Mouse (Mus musculus) heart, embryonic 16.5 days (tissue): Measurements from ENCODE around the gene Krt18. TPM values are rescaled to one million over a fixed set of nuclear protein-coding genes. Genes with fewer than 3 reads are reported as not detected.
"Not testable (repeated sequence)": the region's sequence is repeated elsewhere in the genome, so short reads cannot be mapped to it uniquely, and the experiment has no call there.

Source experiments
- ATAC-seq: fragments of 200-750 bp; cut with Nextera tagmentation; replicated peaks from 2 replicates; pipeline ENCODE4 v1.8.0; 2017; ENCODE audit warnings: moderate number of reproducible peaks; ENCODE audit not compliant: insufficient read depth, low FRiP score; ENCODE audit errors: extremely low read depth
- H3K27ac ChIP-seq: fragments of 300-500 bp; sonication (generic); 2 replicates; pipeline ENCODE4 v1.5.1; 2014; ENCODE audit warnings: mild to moderate bottlenecking, low read length, control low read depth, moderate library complexity
- H3K27me3 ChIP-seq: fragments of 300-500 bp; sonication (generic); 2 replicates; pipeline ENCODE4 v1.6.1; 2014; ENCODE audit warnings: low read length, mixed read lengths; ENCODE audit not compliant: control insufficient read depth, insufficient read depth
- H3K36me3 ChIP-seq: fragments of 300-500 bp; sonication (generic); 2 replicates; pipeline ENCODE4 v1.6.1; 2014; ENCODE audit not compliant: control insufficient read depth, insufficient read depth
- H3K4me1 ChIP-seq: fragments of 300-500 bp; sonication (generic); 2 replicates; pipeline ENCODE4 v1.6.1; 2014; ENCODE audit warnings: low read length, mixed read lengths; ENCODE audit not compliant: control insufficient read depth, insufficient read depth
- H3K4me2 ChIP-seq: fragments of 300-500 bp; sonication (generic); 2 replicates; pipeline ENCODE4 v1.6.1; 2014; ENCODE audit warnings: low read depth, mild to moderate bottlenecking, control low read depth, low read length
- H3K4me3 ChIP-seq: fragments of 300-500 bp; sonication (generic); 2 replicates; pipeline ENCODE4 v1.5.1; 2014; ENCODE audit warnings: mild to moderate bottlenecking, control low read depth, low read length
- H3K9ac ChIP-seq: fragments of 300-500 bp; sonication (generic); 2 replicates; pipeline ENCODE4 v1.6.1; 2014; ENCODE audit warnings: low read length, control low read depth
- H3K9me3 ChIP-seq: fragments of 300-500 bp; sonication (generic); replicated peaks from 2 replicates; pipeline ENCODE4 v1.6.1; 2016; ENCODE audit warnings: low read length; ENCODE audit not compliant: control insufficient read depth
- WGBS: fragments of 180-500 bp; shearing (Covaris S2); extraction: QIAGEN DNeasy Blood & Tissue Kit; methylation state at CpG from one replicate; pipeline ENCODE4 v1.1.7; 2014; 5-methylcytosine and 5-hydroxymethylcytosine counted together
- polyA plus RNA-seq: library from polyadenylated mRNA; unstranded; fragments of >200 nt; fragmentation: Nextera tagmentation; extraction: Ambion mirVana; gene quantifications from 2 replicates; pipeline ENCODE4 v1.2.1, GENCODE M21; 2015

Gene Krt18
- polyA plus RNA-seq, 1 experiment from 2014 or later: 215 TPM

GRCm38 (mm10) chr15:101995484-101996236 lies 32.3 kb upstream of the Krt18 start:
- no peak overlapping the region for H3K9ac ChIP-seq
- H3K9me3 ChIP-seq: 0 out of 2 replicates have a peak, but pooled peaks cover 5% of the 10 kb centered on the region
- no peak overlapping the region for H3K4me3 ChIP-seq
- no peaks in the 10 kb centered on the region for H3K27me3 ChIP-seq
- no peak for ATAC-seq
- H3K36me3 ChIP-seq: no peaks in the 10 kb centered on the region
- no peaks in the 10 kb centered on the region for H3K4me1 ChIP-seq
- H3K4me2 ChIP-seq: no peak overlapping the region
- H3K27ac ChIP-seq: no peak overlapping the region
- 82% methylated on average over 4 of the region's 4 CpGs for WGBS

GRCm38 (mm10) chr15:101996450-101997078 lies 31.4 kb upstream of the Krt18 start:
- WGBS: 78% methylated on average over 11 of the region's 11 CpGs
- not testable (repeated sequence) for ATAC-seq, H3K36me3 ChIP-seq, H3K4me3 ChIP-seq, H3K4me2 ChIP-seq, H3K9ac ChIP-seq, H3K4me1 ChIP-seq, H3K27ac ChIP-seq, H3K27me3 ChIP-seq, H3K9me3 ChIP-seq

- Histone ChIP-seq H3K9me3 (0 out of 2 replicates have a peak, but pooled peaks cover 5% of the 10 kb centered on the region), H3K4me2 (no peak overlapping the region), H3K4me1 (peaks cover 7% of the 10 kb centered on the region; the same call in 1 of the 2 replicates), H3K9ac (no peak overlapping the region), H3K36me3 (no peaks in the 10 kb centered on the region), H3K27ac (no peak overlapping the region), H3K27me3 (peaks cover 14% of the 10 kb centered on the region), H3K4me3 (no peak overlapping the region)
- WGBS: 79% methylated on average over 11 of the region's 11 CpGs
- no peak for ATAC-seq
Observed at GRCm38 (mm10) chr15:101999156-101999555, 28.8 kb upstream of the Krt18 start.

GRCm38 (mm10) chr15:101999676-102000335 lies 28.2 kb upstream of the Krt18 start:
- Histone ChIP-seq H3K4me3 (no peak overlapping the region), H3K9me3 (0 out of 2 replicates have a peak, but pooled peaks cover 5% of the 10 kb centered on the region), H3K4me1 (peaks cover 7% of the 10 kb centered on the region; the same call in 1 of the 2 replicates), H3K27me3 (peaks cover 19% of the 10 kb centered on the region), H3K9ac (no peak overlapping the region), H3K27ac (no peak overlapping the region), H3K36me3 (no peaks in the 10 kb centered on the region), H3K4me2 (no peak overlapping the region)
- no peak for ATAC-seq
- 82% methylated on average over 11 of the region's 11 CpGs for WGBS

GRCm38 (mm10) chr15:102002646-102003488 lies 25.1 kb upstream of the Krt18 start:
- Histone ChIP-seq H3K9ac (peak overlapping the region; percentile 67), H3K27ac (no peak overlapping the region), H3K27me3 (peaks cover 25% of the 10 kb centered on the region), H3K9me3 (no peaks in the 10 kb centered on the region), H3K4me2 (peak overlapping the region; percentile 62), H3K4me1 (peaks cover 7% of the 10 kb centered on the region; the same call in 1 of the 2 replicates), H3K4me3 (peak overlapping the region; percentile 41), H3K36me3 (no peaks in the 10 kb centered on the region)
- 5% methylated on average over 34 of the region's 34 CpGs for WGBS
- peak; percentile 71 for ATAC-seq

- H3K9me3 ChIP-seq: no peaks in the 10 kb centered on the region
- H3K4me2 ChIP-seq: peak overlapping the region; percentile 62
- peaks cover 7% of the 10 kb centered on the region; the same call in 1 of the 2 replicates for H3K4me1 ChIP-seq
- peak overlapping the region; percentile 67 for H3K9ac ChIP-seq
- H3K4me3 ChIP-seq: peak overlapping the region; percentile 41
- no peak for ATAC-seq
- H3K27ac ChIP-seq: no peak overlapping the region
- 28% methylated on average over 12 of the region's 12 CpGs for WGBS
- H3K27me3 ChIP-seq: peaks cover 25% of the 10 kb centered on the region
- H3K36me3 ChIP-seq: no peaks in the 10 kb centered on the region
Observed at GRCm38 (mm10) chr15:102003516-102003915, 24.5 kb upstream of the Krt18 start.

GRCm38 (mm10) chr15:102004189-102004588 lies 23.8 kb upstream of the Krt18 start, which contains the start of gene Krt8:
Krt8 (minus strand) TSS chr15:102004482.
- no peaks in the 10 kb centered on the region for H3K36me3 ChIP-seq
- 0 out of 2 replicates have a peak, but pooled peaks have one; percentile 39 for ATAC-seq
- WGBS: 34% methylated on average over 10 of the region's 11 CpGs
- peak within 1 kb of the TSS; percentile 41 for H3K4me3 ChIP-seq
- H3K4me1 ChIP-seq: peaks cover 7% of the 10 kb centered on the region; the same call in 1 of the 2 replicates
- H3K27me3 ChIP-seq: peaks cover 25% of the 10 kb centered on the region
- H3K4me2 ChIP-seq: peak within 1 kb of the TSS; percentile 62
- no peak within 1 kb of the TSS for H3K27ac ChIP-seq
- H3K9ac ChIP-seq: peak within 1 kb of the TSS; percentile 67
- no peaks in the 10 kb centered on the region for H3K9me3 ChIP-seq

- Histone ChIP-seq H3K4me1 (peaks cover 7% of the 10 kb centered on the region; the same call in 1 of the 2 replicates), H3K9me3 (no peaks in the 10 kb centered on the region), H3K27me3 (peaks cover 25% of the 10 kb centered on the region)
Observed at GRCm38 (mm10) chr15:102005290-102005689, 22.7 kb upstream of the Krt18 start.

More at GRCm38 (mm10) chr15:102005290-102005689, 22.7 kb upstream of the Krt18 start:
- no peaks in the 10 kb centered on the region for H3K36me3 ChIP-seq
- H3K9ac ChIP-seq: no peak overlapping the region
- H3K4me2 ChIP-seq: no peak overlapping the region
- H3K27ac ChIP-seq: no peak overlapping the region
- WGBS: 40% methylated on average over 4 of the region's 4 CpGs
- H3K4me3 ChIP-seq: no peak overlapping the region
- ATAC-seq: no peak
